Mouse (Mus musculus) left cerebral cortex, adult 9 months (tissue): ENCODE measurements around the gene Vat1.
A peak's percentile ranks its signal among the peaks of the same experiment; 100 is the strongest.
"Not testable (repeated sequence)": the region's sequence is repeated elsewhere in the genome, so short reads cannot be mapped to it uniquely, and the experiment has no call there.

Source experiments
- DNase-seq, 2 experiments: peaks; one replicate each; pipeline ENCODE4 v3.0.0; 2022; ENCODE audit warnings: low spot score in 2 of 2

Gene Vat1

DNA sequence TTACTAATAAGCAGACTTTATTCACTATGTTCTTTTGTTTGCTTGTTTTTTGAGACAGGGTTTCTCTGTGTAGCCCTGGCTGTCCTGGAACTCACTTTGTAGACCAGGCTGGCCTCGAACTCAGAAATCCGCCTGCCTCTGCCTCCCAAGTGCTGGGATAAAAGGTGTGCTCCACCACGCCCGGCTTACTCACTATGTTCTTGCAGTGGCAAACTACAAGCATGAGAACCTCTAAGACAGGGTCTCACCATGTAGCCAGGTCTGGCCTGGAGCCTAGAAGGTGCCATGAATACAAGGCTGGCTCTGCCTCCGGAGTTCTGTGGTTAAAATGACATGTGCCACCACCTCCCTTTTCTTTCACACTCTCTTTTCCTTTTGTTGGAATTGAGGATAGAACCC is 521 bp upstream of the Vat1 start:
- DNase-seq: not testable (repeated sequence)

DNA sequence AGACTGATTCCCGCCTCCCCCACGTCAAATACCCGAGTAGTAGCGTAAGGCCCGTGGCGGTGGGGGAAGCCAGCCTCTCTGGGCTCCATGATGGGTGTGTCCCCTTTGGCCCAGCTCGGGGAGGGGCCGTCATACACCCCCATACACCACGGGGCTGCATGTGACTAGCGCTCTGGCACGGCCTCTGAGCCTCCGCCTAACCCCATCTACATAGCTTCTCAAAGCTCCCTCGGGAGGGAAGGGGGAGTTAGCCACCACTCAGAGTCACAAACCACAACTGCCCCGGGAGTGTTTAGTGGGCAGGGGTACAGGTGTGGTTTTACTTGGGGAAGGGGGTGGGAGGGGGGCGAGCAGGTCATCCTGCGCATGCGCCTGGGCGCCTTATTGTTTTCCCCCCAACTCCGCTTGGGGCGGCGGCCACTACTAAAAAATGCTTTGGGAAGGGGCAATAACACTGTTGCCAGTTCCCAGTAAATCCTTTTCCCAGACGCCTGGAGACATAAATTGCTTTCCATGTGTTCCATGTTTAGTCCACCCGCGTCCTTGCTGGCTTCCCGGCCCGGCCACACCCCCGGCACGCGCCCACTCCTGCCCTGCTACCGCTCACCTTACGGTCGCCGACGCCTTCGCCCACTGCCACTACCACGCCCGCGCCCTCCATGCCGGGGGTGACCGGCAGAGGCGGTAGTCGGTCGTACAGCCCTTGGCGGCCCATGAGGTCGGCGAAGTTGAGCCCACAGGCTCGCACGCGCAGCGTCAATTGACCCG is 745 bp downstream of the Vat1 start:
- DNase-seq: peak in 1 of 2 experiments; percentile 42

DNA sequence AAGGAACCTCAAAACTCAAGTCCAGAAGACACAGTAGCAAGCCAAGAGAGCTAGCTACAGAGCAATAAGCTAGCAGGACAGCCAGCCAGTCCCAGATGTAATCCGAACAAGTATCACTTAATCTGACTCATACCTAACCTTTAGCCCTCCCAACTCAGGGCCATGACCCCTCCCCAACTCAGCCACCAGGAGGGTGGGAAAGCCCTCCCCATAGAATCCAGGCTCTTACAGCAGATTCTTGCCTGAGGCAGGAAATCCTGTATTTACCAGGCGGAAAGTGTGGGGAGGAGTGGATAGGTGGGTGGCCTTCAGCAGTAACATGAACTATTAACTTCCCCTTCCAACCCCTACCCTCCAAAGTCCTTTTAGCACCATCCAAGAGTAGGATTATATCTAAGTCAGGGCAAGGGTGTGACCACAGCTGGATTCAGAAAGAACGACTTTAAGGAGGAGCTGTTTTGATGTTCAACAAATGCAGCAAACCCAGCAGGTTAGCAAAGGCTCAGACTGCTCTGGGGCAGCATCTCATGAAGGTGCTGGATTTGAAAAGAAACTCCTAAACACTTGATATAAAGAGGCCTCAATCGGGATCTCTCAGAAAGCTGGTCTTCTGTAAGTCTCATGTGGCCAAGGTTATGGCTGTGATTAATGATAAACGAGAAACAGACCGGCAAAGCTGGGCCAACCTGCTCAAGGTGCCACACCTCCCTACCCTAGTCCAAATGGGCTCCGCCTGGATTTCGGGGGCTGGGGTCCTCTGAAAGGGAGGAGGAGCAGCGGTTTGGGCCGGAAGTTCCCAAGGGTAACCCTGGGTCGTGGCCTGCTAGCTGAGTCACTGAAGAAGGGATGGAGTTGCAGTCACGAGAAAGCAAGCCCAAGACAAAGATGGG is 1.6 kb downstream of the Vat1 start, which contains the start of gene Rnd2:
Rnd2 (plus strand) TSS at position 789 of the 890 bp plus-strand sequence.
- no peak for DNase-seq

DNA sequence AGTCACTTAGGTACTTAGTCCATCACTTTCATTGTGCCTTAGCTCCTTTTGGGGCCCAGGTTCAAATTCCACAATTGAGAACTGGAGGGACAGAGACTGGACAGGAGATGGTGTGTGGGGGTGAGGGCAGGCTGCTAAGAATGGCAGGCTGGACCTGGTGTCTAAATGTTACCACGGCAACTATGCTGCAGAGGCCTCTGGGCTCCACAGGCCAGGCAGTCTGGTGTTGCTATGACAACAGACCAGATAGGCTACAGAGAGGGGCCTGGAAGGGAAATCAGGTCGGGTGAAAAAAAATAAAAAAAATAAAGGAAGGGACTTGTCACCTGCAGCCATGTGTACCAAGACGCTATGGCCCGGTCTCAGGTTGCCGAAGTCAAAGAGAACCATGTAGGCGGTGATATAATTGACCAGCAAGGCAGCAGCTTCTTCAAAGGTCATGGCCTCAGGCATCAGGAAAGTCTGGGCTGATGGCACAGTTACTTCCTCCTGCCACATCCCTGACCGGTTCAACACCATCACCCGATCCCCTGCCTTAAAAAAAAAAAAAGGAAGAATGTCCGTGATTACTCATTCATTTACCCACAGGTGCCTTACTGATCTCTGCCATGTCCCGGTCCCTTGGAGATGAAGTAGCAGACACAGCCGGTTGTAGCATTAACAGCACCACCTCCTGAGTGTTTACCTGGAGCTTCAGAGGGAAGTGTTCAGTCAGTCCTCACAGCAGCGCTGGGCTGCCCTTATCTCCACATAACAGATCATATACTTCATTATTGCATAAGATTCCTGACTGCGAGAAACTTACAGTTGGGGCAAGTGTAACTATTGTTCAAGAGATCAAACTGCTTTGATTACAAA is 3.2 kb downstream of the Vat1 start:
- DNase-seq: no peak

DNA sequence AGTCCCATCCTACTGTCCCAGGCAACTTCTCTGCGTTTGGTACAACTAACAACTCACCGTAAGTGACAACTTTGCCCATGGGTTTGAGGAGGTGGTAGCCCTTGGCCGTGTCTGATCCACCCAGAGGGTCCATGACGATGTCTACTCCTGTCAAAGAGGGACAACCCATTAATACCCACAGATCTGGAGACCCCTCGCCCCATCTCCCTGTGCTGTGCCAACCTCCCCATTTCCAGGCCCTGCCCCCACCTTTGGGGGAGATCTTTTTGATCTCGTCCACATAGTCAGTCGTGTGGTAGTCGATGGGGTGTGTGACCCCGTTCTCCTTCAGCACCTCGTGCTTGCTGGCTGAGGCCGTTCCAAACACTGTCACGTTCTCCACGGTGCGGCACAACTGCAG is 3.9 kb downstream of the Vat1 start:
- no peak for DNase-seq

DNA sequence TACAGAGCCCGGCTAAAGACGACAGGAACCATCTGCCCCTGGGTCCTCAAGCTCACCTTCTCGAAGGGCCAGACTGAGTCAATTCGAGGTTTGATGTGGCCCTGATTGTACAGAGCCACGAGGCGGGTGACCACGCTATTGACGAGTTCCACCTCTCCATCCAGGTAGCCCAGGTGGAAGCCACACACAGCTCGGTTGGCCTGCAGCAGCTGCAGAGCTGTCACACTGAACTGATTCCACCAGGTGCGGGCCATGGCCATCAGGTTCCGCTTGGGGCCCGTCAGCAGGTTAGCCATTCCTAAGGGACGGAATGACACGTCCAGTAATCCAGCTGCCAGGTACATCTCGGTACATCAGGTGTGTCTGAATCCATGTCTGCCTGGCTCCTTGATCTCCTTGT is 5.7 kb downstream of the Vat1 start:
- DNase-seq: no peak

DNA sequence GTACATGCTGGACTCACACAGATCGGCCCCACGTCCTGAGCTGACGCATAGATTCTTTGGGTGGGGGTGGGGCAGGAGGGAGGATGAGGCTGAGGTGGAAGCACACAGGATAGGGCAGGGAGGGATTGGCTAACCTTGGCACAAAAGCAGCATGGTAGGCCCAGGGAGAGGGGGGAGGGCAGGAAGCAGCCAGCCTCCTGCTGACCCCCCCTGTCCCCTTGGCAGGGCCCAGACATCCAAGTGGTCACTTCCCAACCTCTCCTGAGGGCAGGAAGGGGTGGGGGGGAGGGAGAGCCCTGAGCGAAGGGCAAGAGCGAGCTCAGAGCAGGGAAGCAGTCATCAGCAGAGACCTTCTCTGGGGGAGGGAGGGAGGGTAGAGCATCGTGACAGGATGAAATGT is 6.3 kb downstream of the Vat1 start:
- no peak for DNase-seq

DNA sequence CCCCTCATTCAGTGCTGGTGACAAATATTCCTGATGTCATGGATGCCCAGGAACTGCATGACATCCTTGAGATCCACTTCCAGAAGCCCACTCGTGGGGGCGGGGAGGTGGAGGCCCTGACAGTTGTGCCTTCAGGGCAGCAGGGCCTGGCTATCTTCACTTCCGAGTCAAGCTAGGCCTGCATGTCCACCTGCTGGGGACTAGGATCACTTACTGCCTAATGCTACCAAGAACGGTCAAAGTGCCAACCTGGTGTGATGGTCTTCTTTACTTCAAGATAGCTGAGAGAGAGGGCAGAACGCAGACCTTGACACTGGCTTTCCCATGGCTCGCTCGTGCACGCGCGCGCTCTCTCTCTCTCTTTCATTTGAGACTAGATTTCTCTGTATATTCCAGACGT is 7.8 kb downstream of the Vat1 start:
- DNase-seq: no peak

DNA sequence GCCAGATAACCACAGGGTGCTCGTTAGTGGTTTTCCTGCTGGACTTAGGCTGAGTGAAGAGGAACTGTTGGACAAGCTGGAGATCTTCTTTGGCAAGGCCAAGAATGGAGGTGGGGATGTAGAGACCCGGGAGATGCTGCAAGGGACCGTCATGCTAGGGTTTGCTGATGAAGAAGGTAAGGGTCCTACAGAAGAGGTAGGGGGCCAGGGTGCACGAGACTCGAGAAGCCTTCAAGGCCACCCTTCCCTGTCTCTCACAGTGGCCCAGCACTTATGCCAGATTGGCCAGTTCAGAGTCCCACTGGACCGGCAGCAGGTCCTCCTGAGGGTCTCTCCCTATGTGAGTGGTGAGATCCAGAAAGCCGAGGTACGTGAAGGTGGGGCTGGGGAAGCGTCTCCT is 8.4 kb downstream of the Vat1 start:
- DNase-seq: no peak

DNA sequence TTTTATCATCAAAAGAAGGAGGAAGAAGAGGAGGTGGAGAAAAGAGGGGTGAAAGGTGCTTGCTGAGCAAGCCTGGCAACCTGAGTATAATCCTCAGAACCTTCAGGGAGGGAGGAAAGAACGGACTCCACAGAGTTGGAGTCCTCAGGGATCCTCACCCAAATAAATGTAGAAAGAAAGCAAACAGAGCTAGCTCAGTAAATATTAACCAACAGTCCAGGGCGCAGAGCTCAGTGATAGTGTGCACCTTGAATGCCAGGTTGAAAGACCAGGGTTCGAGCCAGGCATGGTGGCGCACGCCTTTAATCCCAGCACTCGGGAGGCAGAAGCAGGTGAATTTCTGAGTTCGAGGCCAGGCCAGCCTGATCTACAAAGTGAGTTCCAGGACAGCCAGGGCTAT is 10.4 kb downstream of the Vat1 start:
- no peak for DNase-seq

DNA sequence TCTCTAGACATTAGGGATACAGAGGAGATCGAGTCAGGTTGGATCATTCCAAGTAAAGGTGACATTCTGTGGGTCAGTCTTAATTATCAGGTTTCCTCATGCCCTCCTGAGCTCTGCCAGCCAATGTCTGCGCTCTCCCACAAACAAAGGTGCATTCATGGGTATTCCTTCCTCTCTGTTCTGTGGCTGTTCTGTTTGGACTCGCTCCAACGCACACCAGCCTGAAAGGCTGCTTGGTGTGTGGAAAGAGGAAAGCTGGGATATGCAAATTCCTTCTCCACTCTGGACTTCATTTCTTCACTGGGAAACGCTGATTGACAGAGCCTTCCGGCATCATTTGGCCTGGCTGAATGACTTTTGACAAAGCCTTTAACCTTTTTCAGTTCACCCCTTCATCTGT is 11.3 kb downstream of the Vat1 start:
- no peak for DNase-seq

DNA sequence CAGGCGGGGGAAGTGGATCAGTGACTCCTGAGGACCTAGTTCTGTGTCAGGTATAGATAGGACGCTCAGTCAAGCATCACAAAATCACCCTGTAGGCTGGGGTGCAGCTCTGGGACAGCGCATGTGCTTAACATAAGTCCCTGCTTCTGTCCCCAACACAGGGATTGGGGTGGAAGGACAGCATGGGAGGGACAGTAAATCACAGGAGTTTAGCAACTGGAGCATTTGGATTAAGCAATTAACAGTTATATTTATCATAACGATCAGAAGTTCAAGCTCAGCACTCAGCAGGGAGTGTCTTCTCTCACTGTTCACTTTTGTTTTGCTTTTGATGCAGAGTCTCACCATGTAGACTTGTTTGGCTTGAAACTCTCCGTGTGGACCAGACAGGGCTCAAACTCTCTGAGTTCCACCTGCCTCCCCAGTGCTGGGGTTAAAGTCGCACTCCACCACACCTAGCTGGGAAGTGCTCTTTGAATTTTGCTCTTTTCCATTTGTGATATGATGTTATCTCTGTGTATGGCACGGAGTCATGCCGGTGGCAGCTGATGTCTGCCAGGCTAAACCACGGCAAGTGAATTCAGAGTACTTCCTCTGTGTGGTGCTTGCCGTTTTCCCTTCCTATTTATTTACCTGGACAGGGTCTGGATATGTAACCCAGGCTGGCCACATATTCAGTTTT is 13.8 kb downstream of the Vat1 start:
- no peak for DNase-seq

DNA sequence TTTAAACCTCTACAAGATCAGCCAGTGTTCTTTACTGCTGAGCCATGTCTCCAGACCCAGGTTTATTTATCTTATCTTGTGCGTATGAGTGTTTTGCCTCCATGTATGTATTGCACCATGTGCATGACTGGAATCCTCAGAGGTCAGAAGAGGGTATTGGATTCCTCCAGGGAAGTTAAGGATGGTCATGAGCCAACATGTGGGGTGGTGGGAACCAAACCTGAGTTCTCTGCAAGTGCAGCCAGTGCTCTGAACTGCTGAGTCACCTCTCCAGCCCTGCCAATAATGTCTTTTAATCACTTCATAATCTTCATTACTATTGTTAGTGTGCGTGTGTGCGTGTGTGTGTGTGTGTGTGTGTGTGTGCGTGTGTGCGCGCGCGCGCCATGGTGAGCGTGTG is 14.5 kb downstream of the Vat1 start:
- no peak for DNase-seq

DNA sequence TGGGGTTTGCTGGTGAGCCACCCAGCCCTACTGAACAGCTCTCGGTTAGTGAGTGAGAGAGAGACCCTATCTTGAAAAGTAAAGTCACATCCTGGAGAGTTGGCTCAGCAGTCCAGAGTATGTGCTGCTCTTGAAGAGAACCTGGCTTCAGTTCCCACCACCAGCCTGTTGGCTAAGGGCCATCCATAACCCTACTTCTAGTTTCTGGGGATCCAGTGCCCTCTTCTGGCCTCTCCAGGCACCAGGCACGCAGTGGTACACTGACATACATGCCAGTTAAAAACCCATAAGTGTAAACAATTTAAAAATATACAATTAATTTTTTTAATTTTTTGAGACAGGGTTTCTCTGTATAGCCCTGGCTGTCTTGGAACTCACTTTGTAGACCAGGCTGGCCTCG is 15.6 kb downstream of the Vat1 start:
- no peak for DNase-seq

DNA sequence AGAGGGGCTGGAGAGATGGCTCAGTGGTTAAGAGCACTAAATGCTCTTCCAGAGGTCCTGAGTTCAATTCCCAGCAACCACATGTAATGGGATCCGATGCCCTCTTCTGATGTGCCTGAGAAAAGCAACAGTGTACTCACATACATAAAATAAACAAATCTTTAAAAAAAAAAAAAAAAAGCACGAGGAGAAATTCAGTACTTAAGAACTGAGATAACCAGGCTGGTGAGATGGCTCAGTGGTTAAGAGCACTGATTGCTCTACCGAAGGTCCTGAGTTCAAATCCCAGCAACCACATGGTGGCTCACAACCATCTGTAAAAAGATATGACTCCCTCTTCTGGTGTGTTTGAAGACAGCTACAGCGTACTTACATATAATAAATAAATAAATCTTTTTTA is 16.4 kb downstream of the Vat1 start:
- not testable (repeated sequence) for DNase-seq

DNA sequence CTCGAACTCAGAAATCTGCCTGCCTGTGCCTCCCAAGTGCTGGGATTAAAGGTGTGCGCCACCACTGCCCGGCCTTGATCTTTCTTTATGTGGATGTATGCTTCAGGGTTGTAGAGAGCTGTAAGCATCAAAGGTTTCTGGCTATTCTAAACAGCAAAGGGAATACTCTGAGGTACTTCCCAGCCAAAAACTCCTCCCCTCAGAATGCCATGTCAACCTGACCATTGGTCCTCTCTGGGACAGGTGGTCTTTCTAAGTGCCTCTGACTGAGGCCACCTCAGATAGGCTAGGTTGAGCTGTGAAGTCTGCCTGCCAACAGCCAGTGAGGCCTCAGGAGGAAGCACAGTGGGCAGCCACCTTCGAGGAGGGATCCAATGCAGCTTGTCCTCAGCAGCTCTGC is 17.1 kb downstream of the Vat1 start:
- DNase-seq: no peak

DNA sequence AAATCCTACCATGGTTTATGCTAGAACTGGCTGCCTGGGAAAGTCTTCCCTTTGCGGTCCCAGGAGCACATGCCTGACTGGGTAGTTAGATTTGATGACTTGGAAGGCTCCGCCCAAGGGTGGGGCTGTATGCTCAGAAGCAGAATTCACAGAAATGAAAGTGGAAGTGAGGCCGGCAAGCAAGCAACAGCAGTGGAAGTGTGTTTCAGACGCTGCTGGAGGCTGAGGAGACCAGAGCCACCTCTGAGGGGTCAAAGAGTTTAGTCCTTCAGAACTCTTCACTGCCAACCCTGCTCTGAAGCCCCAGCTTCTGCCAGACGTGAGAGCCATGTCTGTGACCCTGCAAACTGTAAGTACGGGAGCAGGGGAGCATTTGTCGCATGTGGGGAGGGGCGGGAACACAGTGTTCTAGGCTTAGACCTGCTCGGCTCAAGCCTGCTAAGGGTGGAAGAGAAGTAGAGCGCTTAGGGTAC is 17.7 kb downstream of the Vat1 start, which contains the start of gene Ifi35:
Ifi35 (plus strand) TSS at position 134 of the 473 bp plus-strand sequence.
- no peak for DNase-seq

DNA sequence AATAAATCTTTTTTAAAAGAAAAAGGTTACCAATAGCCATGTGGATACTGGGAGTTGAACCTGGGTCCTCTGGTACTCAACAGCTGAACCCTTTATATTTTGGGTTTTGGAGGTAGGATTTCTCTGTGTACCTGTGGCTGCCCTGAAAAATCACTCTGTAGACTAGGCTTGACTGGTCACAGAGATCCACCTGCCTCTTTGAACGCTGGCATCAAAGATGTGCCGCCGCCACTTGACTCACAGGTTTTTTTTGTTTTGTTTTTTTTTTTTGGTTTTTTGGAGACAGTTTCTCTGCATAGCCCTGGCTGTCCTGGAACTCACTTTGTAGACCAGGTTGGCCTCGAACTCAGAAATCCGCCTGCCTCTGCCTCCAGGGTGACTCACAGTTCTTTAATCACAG is 18.2 kb downstream of the Vat1 start:
- no peak for DNase-seq

DNA sequence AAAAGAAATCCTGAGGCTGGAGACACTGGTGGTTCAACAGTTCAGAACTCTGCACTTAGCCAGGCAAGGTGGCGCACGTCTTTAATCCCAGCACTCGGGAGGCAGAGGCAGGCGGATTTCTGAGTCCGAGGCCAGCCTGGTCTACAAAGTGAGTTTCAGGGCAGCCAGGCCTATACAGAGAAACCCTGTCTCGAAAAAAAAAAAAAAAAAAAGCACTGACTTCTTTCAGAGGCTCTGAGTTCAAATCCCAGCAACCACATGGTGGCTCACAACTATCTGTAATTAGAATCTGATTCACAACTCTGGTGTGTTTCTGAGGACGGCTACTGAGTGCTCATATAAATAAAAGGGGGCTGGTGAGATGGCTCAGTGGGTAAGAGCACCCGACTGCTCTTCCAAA is 19.2 kb downstream of the Vat1 start:
- DNase-seq: not testable (repeated sequence)

DNA sequence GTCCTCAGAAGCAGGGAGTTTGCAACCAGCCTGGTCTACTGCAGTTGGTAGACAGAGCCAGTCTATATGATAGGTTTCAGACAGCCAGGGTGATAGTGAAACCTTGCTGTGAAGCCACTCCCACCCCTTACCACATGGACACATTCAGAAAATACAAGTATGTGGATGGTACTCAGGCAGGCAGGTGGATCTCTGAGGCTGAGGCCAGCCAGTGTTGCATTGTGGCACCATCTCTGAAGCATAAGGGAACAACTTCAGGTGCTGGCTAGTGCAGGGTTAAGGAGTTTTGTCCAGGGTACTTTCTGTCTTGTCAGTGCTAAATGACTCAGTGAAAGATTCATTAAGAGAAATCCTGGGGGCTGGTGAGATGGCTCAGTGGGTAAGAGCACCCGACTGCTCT is 19.7 kb downstream of the Vat1 start:
- DNase-seq: no peak

DNA sequence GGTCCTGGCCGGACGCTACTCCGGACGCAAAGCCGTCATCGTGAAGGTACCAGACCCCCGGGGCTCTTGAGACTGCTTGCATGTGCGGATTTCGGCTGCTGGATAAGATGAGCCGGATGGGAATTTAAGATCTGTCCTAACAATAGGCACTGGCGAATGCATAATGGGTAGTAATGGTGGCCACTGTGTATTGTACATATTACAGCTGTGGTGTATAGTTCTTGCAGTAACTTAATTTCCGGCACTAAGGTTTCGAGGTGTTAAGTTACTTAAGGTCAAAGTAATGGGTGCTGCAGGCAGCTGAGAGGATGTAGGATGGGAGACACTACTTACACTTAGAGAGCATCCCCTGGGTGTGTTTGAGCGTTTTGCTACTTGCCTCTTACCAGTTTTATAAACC is 23.3 kb downstream of the Vat1 start:
- no peak for DNase-seq
